Mouse (Mus musculus) gonadal fat pad, adult 2 months (tissue): ENCODE data around the gene Creg1. TPM values are rescaled to one million over a fixed set of nuclear protein-coding genes. Genes with fewer than 3 reads are reported as not detected.

Experiments used
- polyA plus RNA-seq: library from polyadenylated mRNA; depleted of rRNA; stranded (reverse); fragments of >200 nt; gene quantifications from 2 replicates; pipeline ENCODE4 v1.2.3, GENCODE M21; 2012; rRNA removed

Gene Creg1
- polyA plus RNA-seq, 1 experiment = 82.5 TPM

Other genes starting within 250 kb of the Creg1 start
- gene Mpzl1, start 129.2 kb upstream of the Creg1 start, polyA plus RNA-seq = 58.9 and 62.2 TPM in 2 replicates
- 14.5 and 16.2 TPM in 2 replicates for gene Rcsd1, start 54.0 kb upstream of the Creg1 start, polyA plus RNA-seq
- 3.6 and 4.4 TPM in 2 replicates for gene Cd247, start 24.9 kb downstream of the Creg1 start, polyA plus RNA-seq
- gene Pou2f1, start 238.9 kb downstream of the Creg1 start, polyA plus RNA-seq = 8.5 and 8.8 TPM in 2 replicates